Mouse (Mus musculus): ENCODE data around the gene 4930402H24Rik. TPM values are rescaled to one million over a fixed set of nuclear protein-coding genes. Genes with fewer than 3 reads are reported as not detected.

4930402H24Rik gene
- total and polyA plus RNA-seq, 3 experiments = 6.1 to 6.2 TPM; not detected in 1

- Histone ChIP-seq H3K9me3 (replicated peaks; ENCODE audit: insufficient read depth, low read length) (no peaks in the 10 kb centered on the region), H3K27ac (ENCODE audit: control insufficient read depth, low read depth, low read length) (no peak overlapping the region), H3K4me3 (ENCODE audit: control insufficient read depth in 1 of 2, insufficient read depth in 1 of 2, low read depth in 2 of 2, low read length in 2 of 2) (no peak overlapping the region), H3K79me2 (ENCODE audit: control insufficient read depth, insufficient read depth, low read length, poor library complexity) (no peaks in the 10 kb centered on the region), H3K36me3 (ENCODE audit: control insufficient read depth in 1 of 2, insufficient read depth in 2 of 2, low read length in 2 of 2) (peaks cover 0 to 4% of the 10 kb centered on the region in 2 experiments; a peak in 2 of 4 replicates), H3K27me3 (ENCODE audit: control insufficient read depth in 1 of 2, insufficient read depth in 2 of 2, low read length in 2 of 2) (no peaks in the 10 kb centered on the region), H3K9ac (ENCODE audit: control insufficient read depth, low read depth, low read length, poor library complexity, severe bottlenecking) (no peak overlapping the region), H3K4me1 (ENCODE audit: control insufficient read depth in 1 of 2, insufficient read depth in 2 of 2, low read length in 2 of 2) (peaks cover 0 to 7% of the 10 kb centered on the region in 2 experiments; a peak in 1 of 4 replicates)
- peak; percentile 20 for DNase-seq (ENCODE audit: low read depth, low spot score)
- TF ChIP-seq HCFC1 (IDR thresholded peaks at IDR 0.05; ENCODE audit: low read depth, low read length) (no peak), EP300 (IDR thresholded peaks at IDR 0.05; ENCODE audit: low read depth in 1 of 2, low read length in 2 of 2) (no peak), USF2 (IDR thresholded peaks at IDR 0.05; ENCODE audit: borderline replicate concordance in 1 of 2, insufficient read depth in 1 of 2, low read depth in 1 of 2, low read length in 2 of 2) (no peak), GATA1 (IDR thresholded peaks at IDR 0.05; ENCODE audit: low read depth, low read length) (no peak), NRF1 (IDR thresholded peaks at IDR 0.05; ENCODE audit: insufficient read depth, low read depth, low read length, poor library complexity, severe bottlenecking) (no peak), CTCF (IDR thresholded peaks at IDR 0.05 in 2 of 3, conservative IDR thresholded peaks at IDR 0.05 in 1 of 3; ENCODE audit: control insufficient read depth in 1 of 3, insufficient read depth in 1 of 3, low read depth in 2 of 3, low read length in 3 of 3, poor library complexity in 1 of 3, severe bottlenecking in 1 of 3) (peak in 1 of 3 experiments; percentile 31; a peak in 1 of 6 replicates), USF1 (IDR thresholded peaks at IDR 0.05; ENCODE audit: low read depth, low read length) (no peak), MAZ (IDR thresholded peaks at IDR 0.05; ENCODE audit: low read depth, low read length) (no peak), RAD21 (IDR thresholded peaks at IDR 0.05; ENCODE audit: low read depth, low read length) (peak; percentile 4), SMC3 (IDR thresholded peaks at IDR 0.05; ENCODE audit: low read depth, low read length) (peak; percentile 23; the same call in 1 of the 2 replicates), ZNF384 (IDR thresholded peaks at IDR 0.05; ENCODE audit: low read depth, low read length) (peak; percentile 39; the same call in 1 of the 2 replicates), POLR2A (IDR thresholded peaks at IDR 0.05; ENCODE audit: control insufficient read depth in 1 of 2, insufficient read depth in 1 of 2, low read depth in 1 of 2, low read length in 2 of 2, poor library complexity in 1 of 2) (no peak), NELFE (IDR thresholded peaks at IDR 0.05; ENCODE audit: low read depth, low read length) (no peak), CHD2 (IDR thresholded peaks at IDR 0.05; ENCODE audit: low read length) (no peak), MXI1 (IDR thresholded peaks at IDR 0.05; ENCODE audit: low read depth, low read length) (no peak)
Observed at GRCm38 (mm10) chr2:130705178-130705577, 201.0 kb downstream of the 4930402H24Rik start.

GRCm38 (mm10) chr2:130704040-130705001 is 201.9 kb downstream of the 4930402H24Rik start:
- no peak overlapping the region for H3K27ac ChIP-seq (ENCODE audit: control insufficient read depth, low read depth, low read length)
- no peak overlapping the region for H3K4me3 ChIP-seq (ENCODE audit: control insufficient read depth in 1 of 2, insufficient read depth in 1 of 2, low read depth in 2 of 2, low read length in 2 of 2)
- H3K36me3 ChIP-seq (ENCODE audit: control insufficient read depth in 1 of 2, insufficient read depth in 2 of 2, low read length in 2 of 2) = peaks cover 0 to 4% of the 10 kb centered on the region in 2 experiments; a peak in 2 of 4 replicates
- H3K9me3 ChIP-seq (replicated peaks; ENCODE audit: insufficient read depth, low read length) = no peaks in the 10 kb centered on the region
- H3K27me3 ChIP-seq (ENCODE audit: control insufficient read depth in 1 of 2, insufficient read depth in 2 of 2, low read length in 2 of 2) = no peaks in the 10 kb centered on the region
- H3K9ac ChIP-seq (ENCODE audit: control insufficient read depth, low read depth, low read length, poor library complexity, severe bottlenecking) = no peak overlapping the region
- no peaks in the 10 kb centered on the region for H3K79me2 ChIP-seq (ENCODE audit: control insufficient read depth, insufficient read depth, low read length, poor library complexity)
- TF ChIP-seq BHLHE40 (IDR thresholded peaks at IDR 0.05; ENCODE audit: borderline replicate concordance, low read depth, low read length) (no peak), NRF1 (IDR thresholded peaks at IDR 0.05; ENCODE audit: insufficient read depth, low read depth, low read length, poor library complexity, severe bottlenecking) (no peak), ZMIZ1 (IDR thresholded peaks at IDR 0.05; ENCODE audit: low read depth, low read length) (no peak), POLR2AphosphoS2 (IDR thresholded peaks at IDR 0.05; ENCODE audit: low read length) (no peak), MYC (IDR thresholded peaks at IDR 0.05; ENCODE audit: low read depth, low read length) (no peak), E2F4 (IDR thresholded peaks at IDR 0.05; ENCODE audit: borderline replicate concordance, low read depth, low read length) (no peak), MAX (IDR thresholded peaks at IDR 0.05; ENCODE audit: low read length) (no peak), USF1 (IDR thresholded peaks at IDR 0.05; ENCODE audit: low read depth, low read length) (no peak), POLR2AphosphoS5 (IDR thresholded peaks at IDR 0.05; ENCODE audit: borderline replicate concordance, low read depth, low read length) (no peak), ZNF384 (IDR thresholded peaks at IDR 0.05; ENCODE audit: low read depth, low read length) (no peak), POLR2A (IDR thresholded peaks at IDR 0.05; ENCODE audit: control insufficient read depth in 1 of 2, insufficient read depth in 1 of 2, low read depth in 1 of 2, low read length in 2 of 2, poor library complexity in 1 of 2) (no peak)
- peaks cover 0 to 7% of the 10 kb centered on the region in 2 experiments; a peak in 1 of 4 replicates for H3K4me1 ChIP-seq (ENCODE audit: control insufficient read depth in 1 of 2, insufficient read depth in 2 of 2, low read length in 2 of 2)
- no peak for DNase-seq (ENCODE audit: low read depth, low spot score)
